Mouse (Mus musculus): ENCODE results near the gene Mad1l1. TPM values are rescaled to one million over a fixed set of nuclear protein-coding genes. Genes with fewer than 3 reads are reported as not detected.

Gene Mad1l1
- polyA plus RNA-seq, 1 experiment from 2014 or later: 43.7 TPM

- Histone ChIP-seq H3K27me3 (ENCODE audit: control insufficient read depth, insufficient read depth, low read length) (no peaks in the 10 kb centered on the region), H3K36me3 (replicated peaks; ENCODE audit: control insufficient read depth, insufficient read depth, low read depth, low read length) (no peaks in the 10 kb centered on the region), H3K9ac (replicated peaks; ENCODE audit: low read length) (no peak overlapping the region), H3K9me3 (replicated peaks; ENCODE audit: control insufficient read depth, low read length) (no peaks in the 10 kb centered on the region), H3K4me2 (ENCODE audit: low read depth, low read length) (no peak overlapping the region), H3K4me3 (ENCODE audit: low read depth, low read length) (no peak overlapping the region), H3K4me1 (ENCODE audit: control insufficient read depth, insufficient read depth, low read length) (no peaks in the 10 kb centered on the region), H3K27ac (replicated peaks; ENCODE audit: low read depth, low read length) (no peak overlapping the region)
- DNase-seq (ENCODE audit: low spot score) (no peak), ATAC-seq (replicated peaks; ENCODE audit: insufficient number of reproducible peaks, low FRiP score, low TSS enrichment, low read depth) (no peak)
- WGBS: 26% methylated on average over 1 of the region's 1 CpGs
These were observed 248.1 kb downstream of the Mad1l1 start for GRCm38 (mm10) chr5:140073148-140073670.

GRCm38 (mm10) chr5:140068506-140068905 lies 252.8 kb downstream of the Mad1l1 start:
- Histone ChIP-seq H3K9me3 (replicated peaks; ENCODE audit: control insufficient read depth, low read length) (no peaks in the 10 kb centered on the region), H3K27ac (replicated peaks; ENCODE audit: low read depth, low read length) (no peak overlapping the region), H3K4me2 (ENCODE audit: low read depth, low read length) (no peak overlapping the region), H3K4me1 (ENCODE audit: control insufficient read depth, insufficient read depth, low read length) (no peaks in the 10 kb centered on the region), H3K9ac (replicated peaks; ENCODE audit: low read length) (no peak overlapping the region), H3K36me3 (replicated peaks; ENCODE audit: control insufficient read depth, insufficient read depth, low read depth, low read length) (no peaks in the 10 kb centered on the region), H3K4me3 (ENCODE audit: low read depth, low read length) (no peak overlapping the region), H3K27me3 (ENCODE audit: control insufficient read depth, insufficient read depth, low read length) (no peaks in the 10 kb centered on the region)
- WGBS: 84% methylated on average over 5 of the region's 5 CpGs
- DNase-seq (ENCODE audit: low spot score) (no peak), ATAC-seq (replicated peaks; ENCODE audit: insufficient number of reproducible peaks, low FRiP score, low TSS enrichment, low read depth) (no peak)

GRCm38 (mm10) chr5:140068051-140068450 lies 253.3 kb downstream of the Mad1l1 start:
- no peak for DNase-seq (ENCODE audit: low spot score)
- H3K4me2 ChIP-seq (ENCODE audit: low read depth, low read length): no peak overlapping the region
- ATAC-seq (replicated peaks; ENCODE audit: insufficient number of reproducible peaks, low FRiP score, low TSS enrichment, low read depth): no peak
- no peak overlapping the region for H3K4me3 ChIP-seq (ENCODE audit: low read depth, low read length)
- no peaks in the 10 kb centered on the region for H3K4me1 ChIP-seq (ENCODE audit: control insufficient read depth, insufficient read depth, low read length)
- no peaks in the 10 kb centered on the region for H3K36me3 ChIP-seq (replicated peaks; ENCODE audit: control insufficient read depth, insufficient read depth, low read depth, low read length)
- no peaks in the 10 kb centered on the region for H3K9me3 ChIP-seq (replicated peaks; ENCODE audit: control insufficient read depth, low read length)
- H3K27ac ChIP-seq (replicated peaks; ENCODE audit: low read depth, low read length): no peak overlapping the region
- WGBS: 58% methylated on average over 3 of the region's 3 CpGs
- no peak overlapping the region for H3K9ac ChIP-seq (replicated peaks; ENCODE audit: low read length)
- H3K27me3 ChIP-seq (ENCODE audit: control insufficient read depth, insufficient read depth, low read length): no peaks in the 10 kb centered on the region

GRCm38 (mm10) chr5:140066769-140067168 lies 254.6 kb downstream of the Mad1l1 start:
- Histone ChIP-seq H3K4me2 (ENCODE audit: low read depth, low read length) (no peak overlapping the region), H3K36me3 (replicated peaks; ENCODE audit: control insufficient read depth, insufficient read depth, low read depth, low read length) (no peaks in the 10 kb centered on the region), H3K4me1 (ENCODE audit: control insufficient read depth, insufficient read depth, low read length) (no peaks in the 10 kb centered on the region), H3K9me3 (replicated peaks; ENCODE audit: control insufficient read depth, low read length) (no peaks in the 10 kb centered on the region), H3K9ac (replicated peaks; ENCODE audit: low read length) (no peak overlapping the region), H3K27ac (replicated peaks; ENCODE audit: low read depth, low read length) (no peak overlapping the region), H3K27me3 (ENCODE audit: control insufficient read depth, insufficient read depth, low read length) (no peaks in the 10 kb centered on the region), H3K4me3 (ENCODE audit: low read depth, low read length) (no peak overlapping the region)
- ATAC-seq (replicated peaks; ENCODE audit: insufficient number of reproducible peaks, low FRiP score, low TSS enrichment, low read depth) (no peak), DNase-seq (ENCODE audit: low spot score) (no peak)
- 80% methylated on average over 8 of the region's 8 CpGs for WGBS

- H3K27ac ChIP-seq (replicated peaks; ENCODE audit: low read depth, low read length): no peak overlapping the region
- no peak for DNase-seq (ENCODE audit: low spot score)
- no peaks in the 10 kb centered on the region for H3K4me1 ChIP-seq (ENCODE audit: control insufficient read depth, insufficient read depth, low read length)
- H3K9me3 ChIP-seq (replicated peaks; ENCODE audit: control insufficient read depth, low read length): no peaks in the 10 kb centered on the region
- no peak overlapping the region for H3K4me3 ChIP-seq (ENCODE audit: low read depth, low read length)
- no peak overlapping the region for H3K9ac ChIP-seq (replicated peaks; ENCODE audit: low read length)
- H3K4me2 ChIP-seq (ENCODE audit: low read depth, low read length): no peak overlapping the region
- no peak for ATAC-seq (replicated peaks; ENCODE audit: insufficient number of reproducible peaks, low FRiP score, low TSS enrichment, low read depth)
- H3K27me3 ChIP-seq (ENCODE audit: control insufficient read depth, insufficient read depth, low read length): no peaks in the 10 kb centered on the region
- no peaks in the 10 kb centered on the region for H3K36me3 ChIP-seq (replicated peaks; ENCODE audit: control insufficient read depth, insufficient read depth, low read depth, low read length)
These were observed 255.1 kb downstream of the Mad1l1 start for GRCm38 (mm10) chr5:140066281-140066680.

- Histone ChIP-seq H3K4me2 (ENCODE audit: low read depth, low read length) (no peak overlapping the region), H3K9me3 (replicated peaks; ENCODE audit: control insufficient read depth, low read length) (no peaks in the 10 kb centered on the region), H3K27me3 (ENCODE audit: control insufficient read depth, insufficient read depth, low read length) (no peaks in the 10 kb centered on the region), H3K4me1 (ENCODE audit: control insufficient read depth, insufficient read depth, low read length) (no peaks in the 10 kb centered on the region), H3K4me3 (ENCODE audit: low read depth, low read length) (no peak overlapping the region), H3K36me3 (replicated peaks; ENCODE audit: control insufficient read depth, insufficient read depth, low read depth, low read length) (no peaks in the 10 kb centered on the region), H3K27ac (replicated peaks; ENCODE audit: low read depth, low read length) (no peak overlapping the region), H3K9ac (replicated peaks; ENCODE audit: low read length) (no peak overlapping the region)
- no peak for DNase-seq (ENCODE audit: low spot score)
- ATAC-seq (replicated peaks; ENCODE audit: insufficient number of reproducible peaks, low FRiP score, low TSS enrichment, low read depth): no peak
- 93% methylated on average over 11 of the region's 11 CpGs for WGBS
These were observed 255.9 kb downstream of the Mad1l1 start for GRCm38 (mm10) chr5:140065281-140065945.

- no peaks in the 10 kb centered on the region for H3K9me3 ChIP-seq (replicated peaks; ENCODE audit: control insufficient read depth, low read length)
- 73% methylated on average over 4 of the region's 4 CpGs for WGBS
- H3K4me2 ChIP-seq (ENCODE audit: low read depth, low read length): no peak overlapping the region
- H3K36me3 ChIP-seq (replicated peaks; ENCODE audit: control insufficient read depth, insufficient read depth, low read depth, low read length): no peaks in the 10 kb centered on the region
- H3K9ac ChIP-seq (replicated peaks; ENCODE audit: low read length): no peak overlapping the region
- H3K27ac ChIP-seq (replicated peaks; ENCODE audit: low read depth, low read length): no peak overlapping the region
- no peak for ATAC-seq (replicated peaks; ENCODE audit: insufficient number of reproducible peaks, low FRiP score, low TSS enrichment, low read depth)
- H3K27me3 ChIP-seq (ENCODE audit: control insufficient read depth, insufficient read depth, low read length): no peaks in the 10 kb centered on the region
- no peak overlapping the region for H3K4me3 ChIP-seq (ENCODE audit: low read depth, low read length)
- no peak for DNase-seq (ENCODE audit: low spot score)
- H3K4me1 ChIP-seq (ENCODE audit: control insufficient read depth, insufficient read depth, low read length): no peaks in the 10 kb centered on the region
These were observed 256.8 kb downstream of the Mad1l1 start for GRCm38 (mm10) chr5:140064521-140064920.

GRCm38 (mm10) chr5:140062828-140063227 lies 258.5 kb downstream of the Mad1l1 start:
- 85% methylated on average over 3 of the region's 3 CpGs for WGBS
- no peak for DNase-seq (ENCODE audit: low spot score)
- H3K36me3 ChIP-seq (replicated peaks; ENCODE audit: control insufficient read depth, insufficient read depth, low read depth, low read length): no peaks in the 10 kb centered on the region
- H3K4me2 ChIP-seq (ENCODE audit: low read depth, low read length): no peak overlapping the region
- no peaks in the 10 kb centered on the region for H3K4me1 ChIP-seq (ENCODE audit: control insufficient read depth, insufficient read depth, low read length)
- no peaks in the 10 kb centered on the region for H3K9me3 ChIP-seq (replicated peaks; ENCODE audit: control insufficient read depth, low read length)
- H3K27ac ChIP-seq (replicated peaks; ENCODE audit: low read depth, low read length): no peak overlapping the region
- H3K27me3 ChIP-seq (ENCODE audit: control insufficient read depth, insufficient read depth, low read length): no peaks in the 10 kb centered on the region
- ATAC-seq (replicated peaks; ENCODE audit: insufficient number of reproducible peaks, low FRiP score, low TSS enrichment, low read depth): no peak
- H3K9ac ChIP-seq (replicated peaks; ENCODE audit: low read length): no peak overlapping the region
- H3K4me3 ChIP-seq (ENCODE audit: low read depth, low read length): no peak overlapping the region
